Mouse (Mus musculus) C2C12 (cell line): ENCODE data around the gene Aff1.

Experiments
- CEBPB ChIP-seq: IDR thresholded peaks from one replicate; pipeline ENCODE4 v1.6.1; 2011; ENCODE audit warnings: low read depth, mild to moderate bottlenecking, control low read depth, moderate library complexity
- CTCF ChIP-seq: IDR thresholded peaks from one replicate; pipeline ENCODE4 v1.5.1; 2011; ENCODE audit not compliant: control insufficient read depth, insufficient read depth, insufficient read length
- MAX ChIP-seq: IDR thresholded peaks from one replicate; pipeline ENCODE4 v1.6.1; 2011; ENCODE audit warnings: mild to moderate bottlenecking, control low read depth
- MYOD1 ChIP-seq: IDR thresholded peaks from one replicate; pipeline ENCODE4 v1.6.1; 2011; ENCODE audit warnings: low read depth; ENCODE audit not compliant: control insufficient read depth, insufficient read length

- TF ChIP-seq CTCF (no peak), MYOD1 (no peak), MAX (no peak), CEBPB (no peak)
Observed at GRCm38 (mm10) chr5:103836148-103836784, 144.1 kb downstream of the Aff1 start.
